Mouse (Mus musculus) lung, postnatal 0 days (tissue): ENCODE measurements around the gene Srsy. TPM values are rescaled to one million over a fixed set of nuclear protein-coding genes. Genes with fewer than 3 reads are reported as not detected.
"Not testable (repeated sequence)": the region's sequence is repeated elsewhere in the genome, so short reads cannot be mapped to it uniquely, and the experiment has no call there.

Experiments
- ATAC-seq: fragments of 200-750 bp; cut with Nextera tagmentation; 2 replicates; pipeline ENCODE4 v1.8.0; 2017; ENCODE audit warnings: moderate library complexity
- DNase-seq: peaks from one replicate; pipeline ENCODE4 v3.0.0-alpha.2; 2016; ENCODE audit warnings: low spot score
- H3K27ac ChIP-seq: fragments of 300-500 bp; sonication (generic); 2 replicates; pipeline ENCODE4 v1.5.1; 2014; ENCODE audit warnings: antibody characterized with exemption, mild to moderate bottlenecking, low read length, mixed read lengths
- H3K27me3 ChIP-seq: fragments of 300-500 bp; sonication (generic); replicated peaks from 2 replicates; pipeline ENCODE4 v1.6.1; 2014; ENCODE audit warnings: low read length, mixed read lengths; ENCODE audit not compliant: insufficient read depth
- H3K36me3 ChIP-seq: fragments of 300-500 bp; sonication (generic); 2 replicates; pipeline ENCODE4 v1.6.1; 2014; ENCODE audit warnings: low read length, mixed read lengths; ENCODE audit not compliant: insufficient read depth
- H3K4me1 ChIP-seq: fragments of 300-500 bp; sonication (generic); 2 replicates; pipeline ENCODE4 v1.6.1; 2014; ENCODE audit warnings: antibody characterized with exemption, low read depth, low read length, mixed read lengths; ENCODE audit not compliant: insufficient read depth
- H3K4me2 ChIP-seq: fragments of 300-500 bp; sonication (generic); replicated peaks from 2 replicates; pipeline ENCODE4 v1.6.1; 2014; ENCODE audit warnings: low read depth, mild to moderate bottlenecking, low read length, moderate library complexity, mixed read lengths
- H3K4me3 ChIP-seq: fragments of 300-500 bp; sonication (generic); 2 replicates; pipeline ENCODE4 v1.5.1; 2014; ENCODE audit warnings: low read depth, low read length
- H3K9ac ChIP-seq: fragments of 300-500 bp; sonication (generic); replicated peaks from 2 replicates; pipeline ENCODE4 v1.6.1; 2014; ENCODE audit warnings: low read depth, mild to moderate bottlenecking
- H3K9me3 ChIP-seq: fragments of 300-500 bp; sonication (generic); 2 replicates; pipeline ENCODE4 v1.6.1; 2016; ENCODE audit warnings: low read length, mixed read lengths
- WGBS: fragments of 180-500 bp; shearing (Covaris S2); extraction: QIAGEN DNeasy Blood & Tissue Kit; methylation state at CpG from one replicate; pipeline ENCODE4 v1.1.7; 2014; 5-methylcytosine and 5-hydroxymethylcytosine counted together
- polyA plus RNA-seq: library from polyadenylated mRNA; unstranded; fragments of >200 nt; fragmentation: Nextera tagmentation; extraction: Ambion mirVana; gene quantifications from 2 replicates; pipeline ENCODE4 v1.2.1, GENCODE M21; 2015

Gene Srsy
- polyA plus RNA-seq: not detected in 2 replicates

- H3K4me2 ChIP-seq, H3K4me1 ChIP-seq, H3K9ac ChIP-seq, DNase-seq, ATAC-seq, H3K4me3 ChIP-seq, H3K36me3 ChIP-seq, H3K27me3 ChIP-seq, H3K9me3 ChIP-seq, H3K27ac ChIP-seq: not testable (repeated sequence)
- WGBS: no CpG with 5 or more reads among the region's 1 CpGs
Measured at GRCm38 (mm10) chrY:17937230-17937629, at the start of gene Srsy. Gene Srsy, minus strand, starts transcription at chrY:17937330.

Other genes with a start within 250 kb of the Srsy start
- not detected in 2 replicates for gene Gm21904, start 91.1 kb downstream of the Srsy start, polyA plus RNA-seq
- gene Gm20772, start 62.6 kb downstream of the Srsy start, polyA plus RNA-seq: not detected in 2 replicates
- not detected in 2 replicates for gene Gm20831, start 62.6 kb downstream of the Srsy start, polyA plus RNA-seq
- not detected in 2 replicates for gene Gm21764, start 124.5 kb upstream of the Srsy start, polyA plus RNA-seq
- gene Ssty1, start 151.8 kb upstream of the Srsy start, polyA plus RNA-seq: not detected in 2 replicates